Mouse (Mus musculus) thymus, adult 2 months (tissue): ENCODE results near the gene Gpr155. TPM values are rescaled to one million over a fixed set of nuclear protein-coding genes. Genes with fewer than 3 reads are reported as not detected.

Source experiments
- DNase-seq: peaks from one replicate; pipeline ENCODE4 v3.0.0; 2021
- H3K27ac ChIP-seq: fragments of 200-500 bp; 2 replicates; pipeline ENCODE4 v1.5.1; 2012; ENCODE audit warnings: low read length, control low read depth; ENCODE audit not compliant: control insufficient read depth, insufficient read depth
- H3K27me3 ChIP-seq: fragments of 200-500 bp; 2 replicates; pipeline ENCODE4 v1.6.1; 2012; ENCODE audit warnings: mild to moderate bottlenecking, low read length, moderate library complexity, mixed read lengths; ENCODE audit not compliant: control insufficient read depth, insufficient read depth
- H3K36me3 ChIP-seq: fragments of 200-500 bp; 2 replicates; pipeline ENCODE4 v1.6.1; 2012; ENCODE audit warnings: mild to moderate bottlenecking, low read length, moderate library complexity; ENCODE audit not compliant: control insufficient read depth, insufficient read depth
- H3K4me1 ChIP-seq: fragments of 200-500 bp; replicated peaks from 2 replicates; pipeline ENCODE4 v1.6.1; 2012; ENCODE audit warnings: low read length; ENCODE audit not compliant: control insufficient read depth, insufficient read depth
- H3K4me3 ChIP-seq: fragments of 200-500 bp; 2 replicates; pipeline ENCODE4 v1.5.1; 2012; ENCODE audit warnings: mild to moderate bottlenecking, low read length, control low read depth, moderate library complexity; ENCODE audit not compliant: control insufficient read depth, insufficient read depth
- CTCF ChIP-seq: fragments of 200-500 bp; IDR thresholded peaks from 2 replicates; pipeline ENCODE4 v1.5.1; 2012; ENCODE audit warnings: mild to moderate bottlenecking, control low read depth, low read length, moderate library complexity, borderline replicate concordance; ENCODE audit not compliant: control insufficient read depth, poor library complexity, insufficient read depth; ENCODE audit errors: extremely low read depth
- POLR2A ChIP-seq: fragments of 200-500 bp; IDR thresholded peaks from 2 replicates; pipeline ENCODE4 v1.6.1; 2012; ENCODE audit warnings: mild to moderate bottlenecking, low read length, control low read depth, moderate library complexity; ENCODE audit not compliant: control insufficient read depth, poor library complexity, insufficient read depth; ENCODE audit errors: extremely low read depth
- WGBS: fragments of 180-500 bp; shearing (Covaris S2); methylation state at CpG from one replicate; pipeline ENCODE4 v1.1.7; 2018; 5-methylcytosine and 5-hydroxymethylcytosine counted together
- polyA plus RNA-seq: library from polyadenylated mRNA; depleted of rRNA; stranded (reverse); fragments of >200 nt; gene quantifications from 2 replicates; pipeline ENCODE4 v1.2.3, GENCODE M21; 2012

The Gpr155 gene
- polyA plus RNA-seq, 1 experiment = 3.1 TPM

GRCm38 (mm10) chr2:73419730-73420129 is 33.4 kb upstream of the Gpr155 start:
- Histone ChIP-seq H3K27me3 (no peaks in the 10 kb centered on the region), H3K4me1 (no peaks in the 10 kb centered on the region), H3K36me3 (no peaks in the 10 kb centered on the region), H3K4me3 (no peak overlapping the region), H3K27ac (no peak overlapping the region)
- no peak for DNase-seq
- no peak for TF ChIP-seq CTCF
- TF ChIP-seq POLR2A = no peak
- WGBS = 83% methylated on average over 7 of the region's 7 CpGs

GRCm38 (mm10) chr2:73419285-73419684 is 32.9 kb upstream of the Gpr155 start:
- 57% methylated on average over 4 of the region's 4 CpGs for WGBS
- DNase-seq = no peak
- no peaks in the 10 kb centered on the region for H3K27me3 ChIP-seq

DNA sequence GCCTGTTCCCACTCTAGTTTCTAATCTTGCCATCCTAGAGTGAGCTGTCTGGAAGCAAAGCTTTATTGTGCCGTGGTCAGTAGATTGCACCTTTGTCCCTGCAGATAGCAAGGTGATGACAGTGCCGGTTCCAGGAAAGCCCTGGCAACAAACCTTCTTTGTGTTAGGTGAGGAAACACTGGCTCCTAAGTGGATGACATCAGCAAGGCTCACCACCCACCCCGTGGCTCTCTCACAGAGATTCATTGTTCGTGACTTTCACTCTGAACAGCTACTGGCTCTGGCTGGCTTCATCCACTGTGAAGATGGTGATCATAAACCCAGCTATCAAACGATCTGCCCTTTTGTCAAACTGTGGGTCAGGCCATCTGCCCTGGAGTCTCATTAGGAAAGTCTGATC is 29.5 kb upstream of the Gpr155 start:
- DNase-seq = no peak
- WGBS = 60% methylated on average over 5 of the region's 5 CpGs
- H3K4me1 ChIP-seq = no peaks in the 10 kb centered on the region
- no peaks in the 10 kb centered on the region for H3K36me3 ChIP-seq
- no peak overlapping the region for H3K27ac ChIP-seq
- H3K4me3 ChIP-seq = no peak overlapping the region
- no peaks in the 10 kb centered on the region for H3K27me3 ChIP-seq
- TF ChIP-seq POLR2A (no peak), CTCF (no peak)

More at GRCm38 (mm10) chr2:73419285-73419684, 32.9 kb upstream of the Gpr155 start:
- Histone ChIP-seq H3K36me3 (no peaks in the 10 kb centered on the region), H3K4me3 (no peak overlapping the region), H3K4me1 (no peaks in the 10 kb centered on the region), H3K27ac (no peak overlapping the region)
- TF ChIP-seq CTCF (no peak), POLR2A (no peak)

- DNase-seq = no peak
- no peaks in the 10 kb centered on the region for H3K27me3 ChIP-seq
- H3K4me3 ChIP-seq = no peak overlapping the region
- 97% methylated on average over 8 of the region's 8 CpGs for WGBS
- no peaks in the 10 kb centered on the region for H3K4me1 ChIP-seq
- TF ChIP-seq CTCF = no peak
- TF ChIP-seq POLR2A = no peak
- H3K27ac ChIP-seq = no peak overlapping the region
- H3K36me3 ChIP-seq = no peaks in the 10 kb centered on the region
Measured at GRCm38 (mm10) chr2:73410076-73410475, 23.7 kb upstream of the Gpr155 start.

- WGBS = 80% methylated on average over 4 of the region's 4 CpGs
- Histone ChIP-seq H3K4me3 (no peak overlapping the region), H3K36me3 (no peaks in the 10 kb centered on the region), H3K27me3 (no peaks in the 10 kb centered on the region), H3K4me1 (no peaks in the 10 kb centered on the region), H3K27ac (no peak overlapping the region)
- no peak for DNase-seq
- no peak for TF ChIP-seq CTCF
- no peak for TF ChIP-seq POLR2A
Measured at GRCm38 (mm10) chr2:73407662-73408061, 21.3 kb upstream of the Gpr155 start.

DNA sequence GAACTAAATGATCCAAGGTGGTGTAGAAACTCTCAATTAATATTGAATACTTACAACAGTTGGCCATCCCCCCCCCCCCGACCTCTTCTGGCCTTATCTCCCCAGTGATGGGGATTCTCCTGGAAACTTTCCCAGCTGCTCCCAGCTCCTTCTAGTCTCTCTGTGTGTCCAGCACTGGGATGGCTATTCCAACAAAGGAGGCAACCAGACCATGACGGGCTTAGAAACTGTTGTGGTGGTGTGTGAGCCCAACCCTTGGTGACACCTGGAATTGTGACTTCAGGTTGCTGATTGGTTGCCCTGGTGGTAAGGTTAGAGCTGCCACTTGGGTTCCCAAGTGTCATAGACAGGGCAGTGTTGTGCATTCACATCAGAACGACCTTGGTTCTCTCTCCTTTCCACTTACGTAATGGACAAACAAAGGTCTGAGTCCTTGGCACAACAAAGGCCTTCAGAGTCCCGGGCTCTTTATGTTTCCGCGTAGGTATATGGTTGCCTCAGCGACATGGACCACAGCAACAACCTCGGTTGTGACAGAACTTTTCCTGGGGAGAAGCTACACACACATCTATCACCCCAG is 20.1 kb upstream of the Gpr155 start:
- no peaks in the 10 kb centered on the region for H3K27me3 ChIP-seq
- no peak overlapping the region for H3K4me3 ChIP-seq
- DNase-seq = no peak
- no peaks in the 10 kb centered on the region for H3K4me1 ChIP-seq
- no peaks in the 10 kb centered on the region for H3K36me3 ChIP-seq
- H3K27ac ChIP-seq = no peak overlapping the region
- WGBS = 94% methylated on average over 9 of the region's 9 CpGs
- TF ChIP-seq CTCF = no peak
- TF ChIP-seq POLR2A = no peak

- no peaks in the 10 kb centered on the region for H3K4me1 ChIP-seq
- TF ChIP-seq POLR2A = no peak
- TF ChIP-seq CTCF = no peak
- H3K27me3 ChIP-seq = no peaks in the 10 kb centered on the region
- WGBS = 89% methylated on average over 7 of the region's 7 CpGs
- H3K27ac ChIP-seq = no peak overlapping the region
- no peak overlapping the region for H3K4me3 ChIP-seq
- DNase-seq = no peak
- no peaks in the 10 kb centered on the region for H3K36me3 ChIP-seq
Measured at GRCm38 (mm10) chr2:73404980-73405379, 18.6 kb upstream of the Gpr155 start.
